Mouse (Mus musculus) myocyte (in vitro differentiated cells): Measurements from ENCODE around the gene Galnt14.

ENCODE experiments used
- CEBPB ChIP-seq: IDR thresholded peaks from 2 replicates; pipeline ENCODE4 v1.6.1; 2011; ENCODE audit warnings: mild to moderate bottlenecking, moderate library complexity; ENCODE audit not compliant: poor library complexity, insufficient read depth, severe bottlenecking
- E2F4 ChIP-seq: IDR thresholded peaks from one replicate; pipeline ENCODE4 v1.6.1; 2011; ENCODE audit warnings: mild to moderate bottlenecking, control low read depth, moderate library complexity; ENCODE audit not compliant: insufficient read depth
- MAX ChIP-seq: IDR thresholded peaks from one replicate; pipeline ENCODE4 v1.6.1; 2011; ENCODE audit warnings: low read depth, mild to moderate bottlenecking, control low read depth
- MYOD1 ChIP-seq, 3 experiments: IDR thresholded peaks; one replicate each; pipeline ENCODE4 v1.6.1; 2011; ENCODE audit warnings: control low read depth in 2 of 3, low read depth in 2 of 3, mild to moderate bottlenecking in 2 of 3, moderate library complexity in 1 of 3; ENCODE audit not compliant: insufficient read length in 2 of 3, control insufficient read depth in 1 of 3
- MYOG ChIP-seq, 3 experiments: IDR thresholded peaks; one replicate each; pipeline ENCODE4 v1.6.1; 2011; ENCODE audit warnings: control low read depth in 2 of 3, low read depth in 2 of 3, mild to moderate bottlenecking in 2 of 3; ENCODE audit not compliant: insufficient read length in 2 of 3, control insufficient read depth in 1 of 3, insufficient read depth in 1 of 3
- POLR2A ChIP-seq: IDR thresholded peaks from one replicate; pipeline ENCODE4 v1.6.1; 2011; ENCODE audit warnings: low read depth, mild to moderate bottlenecking, control low read depth, moderate library complexity; ENCODE audit not compliant: insufficient read length
- POLR2AphosphoS2 ChIP-seq: IDR thresholded peaks from one replicate; pipeline ENCODE4 v1.6.1; 2011; ENCODE audit warnings: low read depth, control low read depth; ENCODE audit not compliant: insufficient read length
- SRF ChIP-seq: IDR thresholded peaks from one replicate; pipeline ENCODE4 v1.6.1; 2011; ENCODE audit warnings: low read depth; ENCODE audit not compliant: control insufficient read depth, insufficient read length
- TCF12 ChIP-seq: IDR thresholded peaks from one replicate; pipeline ENCODE4 v1.6.1; 2011; ENCODE audit warnings: mild to moderate bottlenecking, control low read depth; ENCODE audit not compliant: poor library complexity, insufficient read depth, severe bottlenecking
- USF1 ChIP-seq: IDR thresholded peaks from one replicate; pipeline ENCODE4 v1.6.1; 2011; ENCODE audit warnings: low read depth, mild to moderate bottlenecking, control low read depth, moderate library complexity

DNA sequence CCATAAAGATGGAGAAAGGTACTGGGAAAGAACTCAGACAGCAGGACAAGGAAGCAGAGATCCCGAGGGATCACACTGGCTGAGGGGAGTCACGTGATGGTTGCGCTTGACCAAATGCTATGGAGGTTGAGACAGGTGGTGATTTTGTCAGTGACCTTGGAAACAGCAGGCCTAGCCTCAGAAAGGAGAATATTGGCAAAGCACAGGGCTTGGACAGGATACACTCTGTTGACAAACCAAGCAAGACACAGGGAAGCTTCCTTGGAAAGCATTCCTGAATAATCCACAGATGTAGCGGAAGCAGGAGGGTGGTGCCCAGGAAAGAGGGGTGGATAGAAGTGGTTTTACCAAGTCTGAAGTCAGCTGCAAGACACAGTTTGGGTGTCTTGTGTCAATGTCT is 206.1 kb downstream of the Galnt14 start:
- TF ChIP-seq POLR2A (no peak), SRF (no peak), POLR2AphosphoS2 (no peak), MYOG (IDR thresholded peaks at IDR 0.05; ENCODE audit: control insufficient read depth in 1 of 3, insufficient read depth in 1 of 3, insufficient read length in 2 of 3, low read depth in 2 of 3) (no peak), TCF12 (no peak), MAX (no peak), CEBPB (no peak), E2F4 (no peak), MYOD1 (IDR thresholded peaks at IDR 0.05; ENCODE audit: control insufficient read depth in 1 of 3, insufficient read length in 2 of 3, low read depth in 2 of 3) (no peak), USF1 (no peak)
